Mouse (Mus musculus) kidney, embryonic 16.5 days (tissue): ENCODE results near the gene Dstn. TPM values are rescaled to one million over a fixed set of nuclear protein-coding genes. Genes with fewer than 3 reads are reported as not detected.

Experiments
- ATAC-seq: fragments of 200-750 bp; cut with Nextera tagmentation; 2 replicates; pipeline ENCODE4 v1.8.0; 2017; ENCODE audit warnings: moderate TSS enrichment; ENCODE audit not compliant: low FRiP score, low TSS enrichment
- H3K27ac ChIP-seq: fragments of 300-500 bp; sonication (generic); 2 replicates; pipeline ENCODE4 v1.5.1; 2014; ENCODE audit warnings: low read length
- H3K27me3 ChIP-seq: fragments of 300-500 bp; sonication (generic); 2 replicates; pipeline ENCODE4 v1.6.1; 2014; ENCODE audit warnings: low read length, control low read depth, mixed read lengths; ENCODE audit not compliant: insufficient read depth
- H3K36me3 ChIP-seq: fragments of 300-500 bp; sonication (generic); 2 replicates; pipeline ENCODE4 v1.6.1; 2014; ENCODE audit warnings: low read length, control low read depth, mixed read lengths; ENCODE audit not compliant: insufficient read depth
- H3K4me1 ChIP-seq: fragments of 300-500 bp; sonication (generic); 2 replicates; pipeline ENCODE4 v1.6.1; 2014; ENCODE audit warnings: low read length, control low read depth, mixed read lengths; ENCODE audit not compliant: insufficient read depth
- H3K4me2 ChIP-seq: fragments of 300-500 bp; sonication (generic); replicated peaks from 2 replicates; pipeline ENCODE4 v1.6.1; 2014; ENCODE audit warnings: low read depth, low read length
- H3K4me3 ChIP-seq: fragments of 300-500 bp; sonication (generic); 2 replicates; pipeline ENCODE4 v1.5.1; 2014; ENCODE audit warnings: mild to moderate bottlenecking, low read length
- H3K9ac ChIP-seq: fragments of 300-500 bp; sonication (generic); replicated peaks from 2 replicates; pipeline ENCODE4 v1.6.1; 2014; ENCODE audit warnings: low read length
- H3K9me3 ChIP-seq: fragments of 300-500 bp; sonication (generic); 2 replicates; pipeline ENCODE4 v1.6.1; 2016; ENCODE audit warnings: low read length, control low read depth
- WGBS: fragments of 180-500 bp; shearing (Covaris S2); extraction: QIAGEN DNeasy Blood & Tissue Kit; methylation state at CpG from one replicate; pipeline ENCODE4 v1.1.7; 2014; 5-methylcytosine and 5-hydroxymethylcytosine counted together
- polyA plus RNA-seq: library from polyadenylated mRNA; unstranded; fragments of >200 nt; fragmentation: Nextera tagmentation; extraction: Ambion mirVana; gene quantifications from 2 replicates; pipeline ENCODE4 v1.2.1, GENCODE M21; 2015

Gene Dstn
- polyA plus RNA-seq, 1 experiment from 2014 or later: 471 TPM

- H3K4me3 ChIP-seq: no peak overlapping the region
- H3K36me3 ChIP-seq: no peaks in the 10 kb centered on the region
- 81% methylated on average over 15 of the region's 15 CpGs for WGBS
- no peak overlapping the region for H3K4me2 ChIP-seq
- H3K9ac ChIP-seq: no peak overlapping the region
- peak overlapping the region; percentile 76 for H3K27ac ChIP-seq
- H3K4me1 ChIP-seq: no peaks in the 10 kb centered on the region
- H3K9me3 ChIP-seq: no peaks in the 10 kb centered on the region
- no peak for ATAC-seq
- no peaks in the 10 kb centered on the region for H3K27me3 ChIP-seq
These were observed 25.8 kb upstream of the Dstn start for GRCm38 (mm10) chr2:143889131-143889859.

DNA sequence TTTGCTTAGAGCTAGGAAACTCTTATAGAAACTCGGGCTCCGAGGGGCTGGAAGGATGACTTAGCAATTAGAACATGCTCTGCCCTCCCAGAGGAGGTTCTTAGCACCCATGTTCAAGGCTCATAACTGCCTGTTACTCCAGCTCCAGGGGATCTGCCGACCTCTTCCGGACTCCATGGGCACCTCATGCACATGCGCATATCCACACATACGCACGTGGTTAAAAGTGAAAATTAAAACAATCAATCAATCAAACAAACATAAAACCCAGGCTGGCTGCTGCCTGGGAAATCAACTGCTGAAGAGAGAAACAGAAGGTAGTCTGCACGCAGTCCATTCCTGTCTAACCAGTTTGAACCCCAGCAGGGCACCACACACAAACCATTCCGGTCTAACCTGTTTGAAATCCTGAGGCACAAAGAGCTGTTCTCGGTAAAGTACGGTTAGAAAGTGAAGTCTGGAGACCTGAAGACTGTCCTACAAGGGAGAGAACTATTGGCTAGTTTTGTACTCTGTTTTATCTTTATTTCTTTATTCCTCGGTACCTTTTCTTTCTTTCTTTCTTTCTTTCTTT lies 25.2 kb upstream of the Dstn start:
- no peak overlapping the region for H3K4me3 ChIP-seq
- WGBS: 56% methylated on average over 12 of the region's 12 CpGs
- no peaks in the 10 kb centered on the region for H3K36me3 ChIP-seq
- no peaks in the 10 kb centered on the region for H3K9me3 ChIP-seq
- no peaks in the 10 kb centered on the region for H3K27me3 ChIP-seq
- H3K4me2 ChIP-seq: no peak overlapping the region; the same call in 1 of the 2 replicates
- no peak overlapping the region for H3K9ac ChIP-seq
- ATAC-seq: peak; percentile 82
- no peaks in the 10 kb centered on the region for H3K4me1 ChIP-seq
- H3K27ac ChIP-seq: peak overlapping the region; percentile 76

- 83% methylated on average over 10 of the region's 10 CpGs for WGBS
- no peak for ATAC-seq
These were observed 23.6 kb upstream of the Dstn start for GRCm38 (mm10) chr2:143891302-143892048.

DNA sequence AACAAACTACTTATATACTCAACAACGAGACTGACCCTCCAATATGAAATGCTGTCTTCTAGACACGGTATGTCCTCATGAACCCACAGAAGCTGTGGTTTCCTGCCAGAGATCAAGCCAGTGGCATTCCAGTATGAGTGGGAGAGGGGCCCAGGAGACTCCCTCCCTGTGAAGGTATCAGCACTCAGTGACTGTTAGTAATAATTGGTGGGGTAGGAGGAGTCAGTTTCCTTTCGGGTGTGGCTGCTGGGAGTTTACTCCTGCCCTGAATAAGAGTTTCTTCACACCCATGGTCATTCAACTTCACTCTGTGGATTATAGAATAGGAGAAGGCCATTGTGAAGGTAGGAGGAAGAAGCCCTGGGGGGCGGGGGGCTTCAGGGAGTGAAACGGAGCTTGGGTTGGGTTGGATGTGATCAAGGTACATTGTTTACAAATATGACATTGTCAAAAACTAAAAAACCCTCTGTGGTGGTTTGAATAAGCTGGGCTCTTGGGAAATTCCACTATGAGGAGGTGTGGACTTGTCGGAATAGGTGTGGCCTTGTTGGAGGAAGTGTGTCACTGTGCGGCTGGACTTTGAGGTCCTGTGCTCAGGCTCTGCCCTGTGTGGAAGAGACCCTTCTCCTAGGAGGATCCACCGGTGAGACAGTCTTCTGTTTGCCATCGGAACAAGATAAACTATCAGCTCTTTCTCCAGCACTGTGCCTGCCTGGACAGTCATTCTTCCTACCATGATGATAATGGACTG lies 15.5 kb upstream of the Dstn start:
- ATAC-seq: no peak

More at GRCm38 (mm10) chr2:143891302-143892048, 23.6 kb upstream of the Dstn start:
- Histone ChIP-seq H3K27me3 (no peaks in the 10 kb centered on the region), H3K36me3 (no peaks in the 10 kb centered on the region), H3K4me2 (no peak overlapping the region), H3K4me3 (no peak overlapping the region), H3K4me1 (no peaks in the 10 kb centered on the region), H3K27ac (no peak overlapping the region), H3K9ac (no peak overlapping the region), H3K9me3 (no peaks in the 10 kb centered on the region)

GRCm38 (mm10) chr2:143900821-143901351 lies 14.2 kb upstream of the Dstn start:
- Histone ChIP-seq H3K4me3 (no peak overlapping the region), H3K36me3 (no peaks in the 10 kb centered on the region), H3K9ac (no peak overlapping the region), H3K4me2 (no peak overlapping the region), H3K9me3 (no peaks in the 10 kb centered on the region), H3K27me3 (no peaks in the 10 kb centered on the region), H3K27ac (no peak overlapping the region), H3K4me1 (no peaks in the 10 kb centered on the region)
- ATAC-seq: no peak
- 75% methylated on average over 5 of the region's 5 CpGs for WGBS

More for the DNA sequence above, 15.5 kb upstream of the Dstn start:
- H3K9me3 ChIP-seq: no peaks in the 10 kb centered on the region
- H3K27ac ChIP-seq: no peak overlapping the region
- no peak overlapping the region for H3K4me3 ChIP-seq
- 91% methylated on average over 9 of the region's 9 CpGs for WGBS
- no peaks in the 10 kb centered on the region for H3K27me3 ChIP-seq
- no peak overlapping the region for H3K4me2 ChIP-seq
- no peaks in the 10 kb centered on the region for H3K36me3 ChIP-seq
- H3K9ac ChIP-seq: no peak overlapping the region
- no peaks in the 10 kb centered on the region for H3K4me1 ChIP-seq

DNA sequence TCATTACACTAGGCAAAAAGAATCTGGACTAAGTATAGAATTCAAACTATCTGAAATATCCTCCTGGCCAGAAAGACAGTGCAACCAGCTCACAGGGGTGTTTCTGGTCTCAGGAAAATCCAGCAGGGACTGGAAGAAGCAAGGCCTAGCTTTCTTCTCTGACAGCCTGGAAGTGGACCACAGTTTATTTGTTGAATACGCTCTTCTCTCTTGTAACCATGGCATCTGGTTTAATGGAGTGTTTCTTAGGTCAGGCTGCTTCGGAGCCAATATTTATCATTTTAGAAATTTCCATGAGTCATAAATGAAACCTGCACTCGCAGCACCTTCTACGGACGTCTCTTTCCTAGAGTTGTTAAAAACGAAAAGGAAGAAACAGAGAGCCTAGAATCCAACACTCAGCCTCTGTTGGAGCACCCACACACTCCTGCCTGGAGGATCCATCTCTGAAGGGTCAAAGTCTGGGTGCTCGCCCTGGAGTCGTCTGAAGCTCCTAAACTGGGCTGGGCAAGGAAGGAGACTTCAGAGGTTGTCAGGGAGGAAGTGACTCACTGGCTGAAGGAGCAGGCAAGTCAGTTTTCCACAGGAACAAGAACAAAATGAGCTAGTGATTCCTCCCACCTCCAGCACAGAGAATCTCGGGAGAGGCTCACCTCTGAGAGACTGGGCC lies 11.6 kb upstream of the Dstn start:
- H3K36me3 ChIP-seq: no peaks in the 10 kb centered on the region
- ATAC-seq: no peak
- 56% methylated on average over 9 of the region's 9 CpGs for WGBS

GRCm38 (mm10) chr2:143904896-143905295 lies 10.2 kb upstream of the Dstn start:
- no peak for ATAC-seq
- H3K36me3 ChIP-seq: no peaks in the 10 kb centered on the region
- H3K9ac ChIP-seq: no peak overlapping the region
- no peak overlapping the region for H3K4me2 ChIP-seq
- no peak overlapping the region for H3K4me3 ChIP-seq
- no peaks in the 10 kb centered on the region for H3K9me3 ChIP-seq
- 78% methylated on average over 5 of the region's 5 CpGs for WGBS
- H3K27me3 ChIP-seq: no peaks in the 10 kb centered on the region
- H3K4me1 ChIP-seq: no peaks in the 10 kb centered on the region
- H3K27ac ChIP-seq: no peak overlapping the region

More for the DNA sequence above, 11.6 kb upstream of the Dstn start:
- H3K27ac ChIP-seq: 0 out of 2 replicates have a peak overlapping the region, but pooled peaks have one; percentile 52
- H3K4me3 ChIP-seq: no peak overlapping the region
- no peak overlapping the region for H3K9ac ChIP-seq
- no peaks in the 10 kb centered on the region for H3K4me1 ChIP-seq
- no peak overlapping the region for H3K4me2 ChIP-seq
- H3K9me3 ChIP-seq: no peaks in the 10 kb centered on the region
- no peaks in the 10 kb centered on the region for H3K27me3 ChIP-seq

DNA sequence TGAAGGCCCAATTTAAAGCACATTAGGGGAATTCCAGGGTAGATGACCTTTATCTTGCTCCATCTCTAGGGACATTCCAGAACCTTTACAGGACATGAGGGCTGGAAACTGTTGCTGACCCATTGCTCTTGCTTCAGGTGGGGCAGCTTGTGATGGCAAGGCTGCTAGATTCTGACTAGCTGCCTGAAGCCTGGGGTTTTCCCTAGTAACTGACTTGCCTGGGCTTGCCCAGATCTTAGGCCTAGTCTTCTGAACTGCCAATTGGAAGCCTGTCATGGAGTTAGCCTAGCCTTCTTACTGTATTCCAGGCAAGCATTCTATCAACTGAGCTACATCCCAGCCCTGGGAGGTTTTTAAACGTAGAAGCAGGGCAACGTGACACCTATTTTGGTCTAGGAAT lies 5.9 kb upstream of the Dstn start:
- H3K4me3 ChIP-seq: no peak overlapping the region
- H3K4me1 ChIP-seq: 0 out of 2 replicates have a peak, but pooled peaks cover 3% of the 10 kb centered on the region
- no peaks in the 10 kb centered on the region for H3K9me3 ChIP-seq
- no peak for ATAC-seq
- H3K27me3 ChIP-seq: no peaks in the 10 kb centered on the region
- no peak overlapping the region for H3K27ac ChIP-seq
- no peaks in the 10 kb centered on the region for H3K36me3 ChIP-seq
- 66% methylated on average over 2 of the region's 2 CpGs for WGBS
- H3K4me2 ChIP-seq: no peak overlapping the region
- no peak overlapping the region for H3K9ac ChIP-seq

- WGBS: 95% methylated on average over 2 of the region's 2 CpGs
- H3K4me1 ChIP-seq: peaks cover 10% of the 10 kb centered on the region
- no peak for ATAC-seq
- no peak overlapping the region for H3K4me2 ChIP-seq
- no peaks in the 10 kb centered on the region for H3K9me3 ChIP-seq
- no peak overlapping the region for H3K27ac ChIP-seq
- H3K36me3 ChIP-seq: no peaks in the 10 kb centered on the region
- no peak overlapping the region for H3K4me3 ChIP-seq
- H3K27me3 ChIP-seq: no peaks in the 10 kb centered on the region
- H3K9ac ChIP-seq: no peak overlapping the region
These were observed 2.9 kb upstream of the Dstn start for GRCm38 (mm10) chr2:143912199-143912598.
